Mouse (Mus musculus) right cerebral cortex, postnatal 25 days (tissue): ENCODE results near the gene Gcgr.
"Not testable (repeated sequence)": the region's sequence is repeated elsewhere in the genome, so short reads cannot be mapped to it uniquely, and the experiment has no call there.

Source experiments
- DNase-seq: peaks from one replicate; pipeline ENCODE4 v3.0.0; 2022

Gene Gcgr

DNA sequence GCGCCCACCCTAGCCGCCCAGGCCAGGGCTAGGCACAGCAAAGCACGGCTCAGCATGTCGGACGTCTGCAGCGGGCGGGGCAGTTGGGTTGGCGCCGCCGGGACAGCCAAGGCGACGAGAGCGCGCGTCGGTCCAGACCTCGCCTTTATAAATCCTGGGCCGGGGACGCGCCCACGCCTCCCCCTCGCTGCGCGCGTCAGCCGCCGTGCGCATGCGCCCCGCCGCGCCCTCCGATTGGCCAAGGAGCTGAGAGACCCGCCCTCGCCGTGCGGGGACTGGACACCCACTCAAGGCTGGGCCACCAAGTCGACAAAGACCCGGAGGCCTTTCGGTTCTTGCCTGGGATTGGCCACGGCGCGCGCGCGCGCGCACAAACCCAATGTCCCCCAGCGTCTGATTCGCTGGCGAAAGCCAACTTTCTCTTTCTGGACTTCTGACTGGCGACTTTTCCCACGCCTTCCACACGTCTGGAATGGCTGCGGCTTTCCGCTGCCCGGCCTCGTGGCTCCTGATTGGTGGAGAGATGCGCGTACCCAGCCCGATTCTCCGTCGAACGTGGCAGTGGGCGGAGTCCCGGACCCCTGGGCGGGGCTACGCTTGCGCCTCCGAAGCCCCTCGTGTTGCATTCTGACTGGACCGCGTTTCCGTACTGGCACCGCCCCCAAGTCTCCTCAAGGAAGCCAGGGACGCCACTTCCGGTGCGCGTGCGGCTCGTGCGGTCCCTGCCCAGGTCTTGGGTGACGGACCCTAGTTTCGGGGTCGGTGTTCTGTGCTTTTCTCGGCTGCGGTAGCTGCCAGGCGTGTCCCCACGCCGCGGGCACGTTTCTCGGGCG lies 42.5 kb downstream of the Gcgr start, which contains the start of gene P4hb:
TSS of gene P4hb (minus strand) at position 502 of the 833 bp plus-strand sequence.
- peak; percentile 100 for DNase-seq

DNA sequence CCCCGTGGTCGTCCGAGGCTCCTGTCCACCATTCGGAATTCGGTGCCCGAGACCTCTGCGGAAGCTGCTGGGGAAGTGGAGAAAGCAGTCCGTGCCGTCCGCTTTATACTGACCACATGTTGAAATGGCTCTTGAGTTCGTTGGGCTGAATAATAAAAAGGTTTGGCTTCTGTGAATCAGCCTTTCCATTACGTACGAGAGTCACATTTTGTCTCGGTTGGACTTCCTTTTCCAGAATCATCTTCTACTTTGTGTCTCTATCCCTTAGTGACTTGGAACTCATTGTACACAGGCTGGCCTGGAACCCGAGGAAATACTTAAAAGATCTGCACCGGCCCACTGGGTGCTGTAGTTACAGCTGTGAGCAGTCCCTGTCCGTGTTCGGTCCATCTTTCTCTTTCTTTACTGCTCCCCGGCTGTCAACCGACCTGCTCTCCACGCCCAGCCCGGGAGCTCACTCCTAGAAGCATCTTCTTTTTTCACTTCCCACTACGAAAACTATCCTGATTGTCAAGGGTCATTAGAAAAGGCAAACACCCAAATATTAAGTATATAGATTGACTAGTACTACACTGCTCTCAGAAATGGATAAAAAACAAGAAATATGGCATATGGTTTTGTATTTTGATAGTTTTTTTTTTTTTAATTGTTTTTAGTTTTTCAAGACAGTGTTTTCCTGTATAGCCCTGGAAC lies 43.2 kb downstream of the Gcgr start:
- DNase-seq: no peak

DNA sequence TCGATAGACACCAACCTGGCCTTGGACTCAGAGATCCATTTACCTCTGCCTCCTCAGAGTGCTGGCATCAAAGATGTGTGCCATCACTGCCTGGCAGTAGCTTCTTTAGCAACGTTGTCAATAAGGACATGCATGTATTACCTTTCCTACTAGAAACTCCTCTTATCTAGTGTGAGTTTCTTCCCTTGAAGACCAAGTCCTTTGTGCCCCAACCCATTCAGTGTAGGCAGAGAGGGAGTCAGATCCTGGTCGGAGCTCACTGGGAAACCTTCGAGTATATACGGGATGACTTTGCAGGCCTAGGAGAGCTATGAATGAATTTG lies 43.7 kb downstream of the Gcgr start:
- no peak for DNase-seq

DNA sequence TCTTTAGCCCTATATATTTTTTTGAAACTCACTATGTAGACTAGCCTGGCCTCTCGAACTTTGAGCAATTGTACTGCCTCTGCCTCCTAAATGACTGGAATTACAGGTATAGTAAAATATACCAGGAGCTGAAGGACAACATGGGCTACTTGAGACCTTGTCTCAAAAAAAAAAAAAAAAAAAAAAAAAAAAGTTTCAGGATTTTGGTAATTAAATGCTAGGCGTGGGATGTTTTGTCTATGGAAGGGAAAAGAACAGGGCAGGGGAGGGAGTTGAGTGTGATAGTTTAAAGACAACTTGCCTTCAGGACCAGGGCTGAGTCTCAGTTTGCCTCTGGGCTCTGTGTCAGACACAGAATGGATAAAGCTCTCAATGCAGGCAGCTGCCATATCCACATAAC lies 44.5 kb downstream of the Gcgr start:
- no peak for DNase-seq

DNA sequence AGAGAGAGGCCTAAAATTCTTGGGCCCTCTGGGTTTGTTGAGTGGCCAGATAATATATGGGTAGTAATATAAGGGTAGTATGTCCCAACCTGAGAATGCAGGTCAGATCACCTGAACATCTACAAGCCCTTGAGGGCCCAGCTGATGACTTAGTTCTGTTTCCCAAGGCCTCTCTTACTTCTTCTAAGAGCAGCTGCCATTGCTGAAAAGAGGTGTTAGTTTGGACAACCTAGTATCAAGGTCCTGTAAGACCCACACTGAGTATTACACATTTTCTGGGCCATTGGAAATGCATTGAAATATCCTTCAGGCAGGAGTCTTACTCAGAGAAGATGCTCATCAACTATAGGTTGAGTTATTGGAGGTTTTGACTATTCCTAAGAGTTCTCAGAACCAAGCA lies 45.4 kb downstream of the Gcgr start:
- DNase-seq: no peak

DNA sequence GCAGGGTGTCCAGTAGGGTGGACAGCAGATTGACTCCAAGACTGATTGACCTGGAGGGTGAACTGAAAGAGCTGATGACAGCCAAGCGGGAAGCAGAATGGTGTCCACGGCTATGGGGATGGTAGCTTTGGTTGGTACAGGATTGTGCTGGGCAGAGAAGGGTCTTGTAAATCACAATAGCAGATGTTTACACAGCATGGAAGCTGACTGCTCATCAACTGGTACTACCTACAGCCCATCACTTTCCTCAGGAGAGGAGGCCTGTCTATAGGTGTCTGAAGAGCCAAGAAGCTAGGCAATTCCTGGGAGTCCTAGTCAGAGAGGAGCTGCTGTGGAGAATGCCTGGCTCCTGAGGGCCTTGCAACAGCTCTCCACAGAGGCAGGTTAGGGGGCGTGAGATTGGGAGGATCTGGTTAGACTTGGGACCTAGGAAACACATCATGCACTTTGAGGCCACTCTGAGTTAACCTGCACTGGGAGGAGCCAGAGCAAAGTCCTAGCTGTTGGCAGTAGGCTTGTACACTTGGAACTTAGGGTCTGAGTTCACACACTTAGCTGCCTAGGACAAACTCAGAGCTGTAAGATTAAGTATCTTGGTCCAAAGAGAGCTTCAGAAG lies 46.0 kb downstream of the Gcgr start:
- DNase-seq: no peak

DNA sequence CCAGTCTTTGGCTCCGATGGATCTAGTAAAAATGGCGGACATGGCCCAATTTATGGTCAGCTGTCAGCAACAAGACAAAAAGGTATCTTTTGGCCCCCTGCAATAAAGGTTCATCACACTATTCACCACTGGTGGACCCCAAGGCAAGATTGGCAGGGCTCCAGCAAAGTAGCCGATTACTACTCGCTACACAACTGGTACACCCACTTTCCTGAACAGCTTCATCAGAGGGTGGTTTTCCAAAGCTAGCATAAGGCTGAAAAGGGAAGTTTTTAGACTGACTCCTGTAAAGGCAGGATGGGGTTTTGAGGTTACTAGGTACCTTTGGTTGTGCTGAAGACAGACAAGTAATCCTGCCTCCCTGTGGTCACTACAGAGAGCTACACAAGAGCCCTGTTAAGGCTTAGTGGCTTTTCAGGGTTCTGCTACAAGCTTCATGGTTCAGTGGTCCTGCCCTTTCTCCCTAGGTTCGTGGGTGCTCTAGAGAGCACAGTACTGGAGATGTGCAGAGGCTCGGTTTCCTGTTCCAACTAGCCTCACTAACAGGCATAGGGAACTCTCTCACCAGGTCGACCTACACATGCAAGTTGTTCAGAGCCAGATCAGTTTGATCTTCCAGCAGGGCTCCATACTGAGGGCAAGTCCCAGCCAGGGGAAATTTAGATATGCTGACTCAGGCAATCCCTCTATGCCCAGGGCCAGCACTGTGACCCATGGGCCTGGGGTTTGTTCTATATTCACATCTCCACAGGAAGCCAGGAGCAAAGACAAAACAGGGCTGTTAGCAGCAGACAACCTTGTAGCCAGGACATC lies 46.9 kb downstream of the Gcgr start:
- no peak for DNase-seq

DNA sequence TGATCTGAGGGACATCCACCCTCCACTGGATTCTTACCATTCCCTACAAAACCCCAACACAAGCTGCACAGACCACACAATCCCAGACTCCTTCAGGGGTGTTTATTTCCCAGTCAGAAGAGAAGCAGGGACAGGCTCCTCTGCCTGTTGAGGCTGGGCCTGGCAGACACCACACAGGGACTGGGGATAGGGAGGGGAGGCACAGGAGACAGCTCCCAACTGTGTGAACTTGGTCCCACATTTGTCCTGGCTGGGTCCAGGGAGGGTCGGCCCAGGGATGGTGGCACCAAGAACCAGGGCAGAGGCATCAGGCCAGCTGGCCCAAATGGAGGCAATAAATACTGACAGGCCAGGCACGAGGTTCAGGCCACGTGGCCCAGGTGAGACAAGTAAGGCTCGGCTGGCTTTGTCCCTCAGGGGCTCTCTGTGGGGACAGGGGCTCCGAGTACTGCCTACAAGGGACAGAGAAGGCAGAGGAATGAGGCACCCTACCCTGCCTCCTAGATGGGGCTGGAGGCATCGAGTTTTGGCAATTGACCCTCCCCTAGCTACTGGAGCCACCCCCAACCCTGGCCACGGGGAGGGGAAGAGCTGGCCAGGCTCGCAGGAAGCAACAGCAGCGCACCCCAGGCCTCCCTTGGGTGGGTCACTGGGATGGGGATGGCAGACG lies 47.7 kb downstream of the Gcgr start:
- no peak for DNase-seq

DNA sequence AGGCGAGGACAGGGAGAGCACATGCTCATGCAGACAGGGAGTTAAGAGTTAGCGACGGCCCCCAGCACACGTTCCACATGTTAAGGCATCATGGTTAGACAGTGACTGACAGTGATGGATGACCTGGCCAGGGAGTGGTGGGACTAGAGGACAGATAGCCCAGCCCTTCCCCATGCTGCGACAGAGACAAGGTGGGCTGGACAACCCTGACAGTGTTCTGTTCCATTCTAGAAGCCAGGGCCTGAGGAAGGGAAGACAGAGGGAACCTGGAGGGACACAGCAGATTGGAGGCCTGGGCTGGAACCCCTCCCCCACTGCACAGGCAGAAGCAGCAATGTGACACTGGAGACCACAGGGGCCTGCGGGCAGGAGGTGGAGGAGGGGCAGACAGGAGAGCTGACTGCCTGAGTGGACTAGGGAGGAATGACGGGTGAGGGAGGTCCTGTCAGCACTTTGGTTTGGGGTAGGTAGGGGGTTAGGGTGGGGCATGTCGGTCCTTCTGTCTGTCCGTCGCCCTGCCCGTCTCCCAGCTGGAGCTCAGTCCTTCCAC lies 48.3 kb downstream of the Gcgr start:
- no peak for DNase-seq

DNA sequence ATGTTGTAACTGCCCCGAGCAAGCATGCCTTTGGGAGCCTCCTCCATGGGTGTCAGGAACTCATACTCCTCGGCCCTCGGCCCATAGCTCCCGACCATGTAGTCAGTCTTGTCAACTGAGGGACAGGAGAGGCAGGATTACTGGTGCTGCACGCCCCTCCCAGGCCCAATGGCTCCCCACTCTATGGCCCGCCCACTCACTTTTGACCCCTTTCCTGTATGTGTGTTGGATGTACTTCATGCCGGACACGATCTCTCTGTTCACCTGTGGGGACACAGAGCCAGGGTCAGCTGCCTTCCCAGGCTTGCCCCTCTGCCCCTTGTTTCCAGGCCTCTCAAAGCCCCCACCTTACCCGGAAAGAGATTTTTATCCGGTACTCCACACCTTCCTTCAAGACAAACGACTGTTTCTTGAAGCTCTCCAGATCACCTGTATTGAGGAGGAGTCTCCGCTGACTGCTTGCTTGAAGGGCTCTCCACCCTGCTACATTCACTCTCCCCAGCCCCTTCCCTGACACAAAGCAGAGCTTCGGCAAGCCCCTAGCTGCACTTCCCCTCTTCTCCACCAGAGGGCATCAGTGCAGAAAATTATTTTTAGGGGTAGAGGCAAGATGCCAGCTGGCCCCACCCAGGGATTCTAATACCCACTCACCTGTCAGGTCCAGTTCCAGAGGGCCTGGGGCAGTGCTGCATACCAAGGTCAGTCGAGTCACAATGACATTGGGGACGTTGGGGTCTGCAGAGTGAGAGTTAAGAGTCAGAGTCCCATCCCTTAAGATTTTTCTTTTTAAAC lies 49.0 kb downstream of the Gcgr start:
- peak; percentile 64 for DNase-seq

DNA sequence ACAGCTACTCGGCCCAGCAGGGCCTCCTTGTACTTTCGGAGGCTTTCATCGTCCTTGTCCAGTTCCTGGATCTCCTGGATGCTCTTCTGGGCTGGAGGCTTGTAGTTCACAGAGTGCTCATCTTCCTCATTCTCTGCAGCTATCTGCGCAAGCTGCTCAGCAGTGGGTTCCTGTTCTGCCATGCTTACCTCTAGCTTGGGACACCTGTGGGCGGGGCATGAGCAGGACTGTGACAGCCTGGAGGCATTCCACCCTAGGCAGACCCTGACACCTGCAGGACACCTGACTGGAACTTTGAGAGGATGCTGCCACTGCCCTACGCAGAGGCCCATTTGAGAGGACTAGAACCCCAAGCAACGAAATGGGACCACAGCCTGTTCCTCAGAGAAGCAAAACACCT lies 49.7 kb downstream of the Gcgr start:
- DNase-seq: no peak

DNA sequence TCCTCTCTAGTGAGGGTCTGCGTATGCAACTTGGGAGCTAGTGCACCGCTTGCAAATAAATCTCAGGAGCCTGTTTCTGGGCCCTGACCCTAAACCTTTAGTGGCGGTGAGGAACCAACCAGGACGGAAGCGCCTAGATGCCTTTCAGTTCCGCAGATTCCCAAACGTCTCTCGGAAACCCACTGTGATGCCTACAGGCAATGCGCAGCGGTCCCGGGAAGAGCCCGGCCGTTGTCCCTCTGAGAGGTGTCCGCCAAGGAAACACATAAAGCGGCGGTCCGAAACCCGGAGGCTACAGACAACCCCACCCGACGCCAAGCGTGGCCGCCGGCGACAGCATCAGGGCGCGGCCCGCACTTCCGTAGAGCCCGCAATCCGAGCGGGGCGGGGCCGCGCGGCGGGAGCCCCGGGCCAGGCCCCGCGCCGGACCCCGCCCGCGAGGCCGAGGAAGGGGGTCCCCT lies 50.4 kb downstream of the Gcgr start:
- peak; percentile 50 for DNase-seq

DNA sequence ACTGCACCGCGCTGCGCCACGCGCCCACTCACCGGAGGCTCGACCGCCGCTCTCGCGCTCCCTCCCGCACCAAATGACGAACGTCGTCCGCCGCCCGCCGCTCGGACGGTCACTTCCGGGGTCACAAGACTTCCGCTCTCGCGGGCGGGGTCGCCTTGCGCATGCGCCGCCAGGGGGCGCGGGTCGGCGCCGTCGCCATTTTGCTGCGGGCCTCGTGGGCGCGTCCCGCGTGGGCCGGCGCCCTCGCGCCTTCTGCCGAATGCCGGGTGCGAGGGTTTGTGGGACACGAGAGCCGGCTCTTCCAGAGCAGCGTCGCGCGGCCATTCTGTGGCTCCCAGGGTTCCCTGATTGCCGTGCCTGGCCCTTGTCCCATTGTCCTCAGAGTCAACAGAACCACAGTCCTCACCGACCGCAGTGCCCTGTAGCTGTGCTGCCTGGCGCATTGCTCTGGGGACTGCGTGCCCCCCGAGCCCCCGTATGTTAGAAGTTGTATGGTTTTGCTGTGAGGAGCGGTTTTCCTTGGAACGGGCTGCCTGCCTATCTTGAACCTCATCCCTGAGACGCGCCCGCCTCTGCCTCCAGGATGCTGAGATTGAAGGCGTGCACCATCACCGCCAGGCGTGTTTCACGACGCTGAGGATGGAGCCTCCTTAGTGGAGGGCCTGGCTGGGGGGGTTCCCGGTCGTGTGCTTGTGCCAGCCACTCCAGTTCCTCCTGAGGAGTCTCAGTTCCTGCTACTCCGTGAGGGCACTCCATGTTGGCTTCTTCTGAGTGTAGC lies 51.2 kb downstream of the Gcgr start, which contains the start of gene Arhgdia:
TSS of gene Arhgdia (minus strand) at position 135 of the 778 bp plus-strand sequence.
- DNase-seq: peak; percentile 92

DNA sequence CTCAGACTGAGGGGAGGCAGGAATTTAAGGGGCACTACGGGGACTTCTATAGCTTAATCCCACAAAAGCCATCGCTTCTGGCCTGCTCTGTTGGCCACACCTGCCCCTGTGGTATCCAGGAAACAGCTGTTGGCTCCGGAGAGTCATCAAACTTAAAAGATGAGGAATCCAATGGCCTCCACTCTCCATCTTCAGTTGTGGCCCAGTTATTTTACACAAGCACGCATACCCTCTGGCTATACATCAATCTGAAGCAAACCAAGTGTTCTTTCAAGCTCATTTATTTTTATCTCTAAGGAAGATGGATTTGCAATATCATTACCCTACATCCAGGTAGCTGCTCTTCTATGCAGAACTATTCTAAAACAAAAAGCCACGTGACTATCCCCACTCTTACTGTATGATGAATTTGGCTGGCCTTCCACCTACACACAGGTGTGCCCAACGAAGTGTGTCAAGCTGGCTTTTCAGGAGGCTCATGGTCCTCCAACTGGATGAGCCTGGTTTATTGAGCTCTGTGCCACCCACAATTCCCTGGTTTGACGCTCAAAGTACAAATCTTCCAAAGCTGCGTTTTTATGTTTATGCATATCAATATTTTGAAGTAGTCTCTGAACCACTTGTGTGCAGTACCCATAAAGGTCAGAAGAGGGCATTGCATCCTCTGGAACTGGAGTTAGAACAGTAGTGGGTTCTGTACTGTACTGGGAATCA lies 51.9 kb downstream of the Gcgr start:
- DNase-seq: no peak

DNA sequence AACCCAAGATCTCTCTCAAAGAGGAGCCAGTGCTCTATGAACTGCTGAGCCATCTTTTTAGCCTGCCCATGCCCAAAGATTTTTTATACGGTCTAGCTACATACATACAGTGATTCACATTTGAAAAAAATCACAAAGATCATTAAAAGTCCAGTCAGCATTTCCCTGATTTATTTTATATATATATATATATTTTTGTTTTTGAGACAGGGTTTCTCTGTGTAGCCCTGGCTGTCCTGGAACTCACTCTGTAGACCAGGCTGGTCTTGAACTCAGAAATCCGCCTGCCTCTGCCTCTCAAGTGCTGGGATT lies 52.4 kb downstream of the Gcgr start:
- not testable (repeated sequence) for DNase-seq

DNA sequence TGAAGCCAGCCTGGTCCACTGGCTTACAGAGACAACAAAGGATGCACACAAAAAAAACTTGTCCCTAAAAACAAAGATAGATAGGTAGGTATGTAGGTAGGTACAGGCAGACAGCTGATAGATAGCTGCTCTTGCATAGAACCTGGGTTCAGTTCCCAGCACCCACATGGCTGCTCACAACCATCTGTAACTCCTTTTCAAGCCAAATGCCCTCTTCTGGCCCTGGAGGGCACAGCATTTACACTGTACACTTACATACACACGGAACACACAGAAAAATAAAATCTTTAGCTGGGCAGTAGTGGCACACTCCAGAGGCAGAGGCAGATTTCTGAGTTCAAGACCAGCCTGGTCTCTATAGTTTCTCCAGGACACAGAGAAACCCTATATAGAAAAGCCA lies 53.4 kb downstream of the Gcgr start:
- DNase-seq: no peak

DNA sequence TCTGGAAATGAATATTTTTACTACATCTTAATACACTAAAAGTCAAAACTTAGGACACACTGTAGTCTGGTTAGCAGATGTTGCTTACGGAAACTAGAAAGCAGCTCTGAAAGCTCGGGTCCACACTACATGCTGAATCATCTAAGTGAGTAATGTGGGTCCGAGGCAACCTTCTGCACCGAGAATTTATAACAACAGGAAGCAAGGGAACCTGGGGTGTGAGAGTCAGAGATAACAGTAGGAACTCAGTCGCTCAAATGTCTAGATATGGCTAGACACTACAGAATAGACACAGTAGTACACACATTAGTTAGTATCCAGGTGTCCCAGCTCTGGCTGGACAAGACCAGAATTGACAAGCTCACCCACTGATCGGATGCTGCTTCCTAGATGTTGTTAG lies 58.0 kb downstream of the Gcgr start:
- no peak for DNase-seq
